Mouse (Mus musculus) G1E (cell line): Measurements from ENCODE around the gene Cttn.

Source experiments
- CTCF ChIP-seq: IDR thresholded peaks from 2 replicates; pipeline ENCODE4 v1.5.1; 2012; ENCODE audit warnings: low read depth, low read length, inconsistent platforms, mixed read lengths
- GATA1 ChIP-seq: IDR thresholded peaks from 2 replicates; pipeline ENCODE4 v1.6.1; 2012; ENCODE audit warnings: borderline replicate concordance, low read length, inconsistent platforms, mixed read lengths
- POLR2AphosphoS5 ChIP-seq: IDR thresholded peaks from 2 replicates; pipeline ENCODE4 v1.6.1; 2012; ENCODE audit warnings: low read depth, low read length, inconsistent platforms; ENCODE audit not compliant: insufficient replicate concordance
- TAL1 ChIP-seq: conservative IDR thresholded peaks from 2 replicates; pipeline ENCODE4 v1.6.1; 2012; ENCODE audit warnings: low read depth, low read length, inconsistent platforms, mixed read lengths

DNA sequence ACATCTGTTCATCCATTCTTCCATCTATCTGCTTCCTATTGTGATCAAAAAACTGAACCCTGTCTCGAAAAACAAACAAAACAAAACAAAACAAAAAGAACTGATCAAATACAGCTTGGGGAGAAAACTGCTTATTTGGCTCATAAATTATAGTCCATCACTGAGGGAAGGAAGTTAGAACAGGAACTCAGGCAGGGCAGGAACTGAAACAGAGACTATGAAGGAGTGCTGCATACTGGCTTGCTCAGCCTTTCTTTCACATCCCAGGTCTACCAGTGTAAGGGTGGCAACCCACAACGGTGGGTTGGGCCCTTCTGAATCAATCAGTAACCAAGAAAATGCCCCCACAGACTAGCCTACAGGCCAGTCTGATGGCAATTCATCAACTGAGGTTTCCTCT, 294 bp upstream of the Cttn start:
- no peak for TF ChIP-seq CTCF
- no peak for TF ChIP-seq GATA1
- TF ChIP-seq POLR2AphosphoS5, result no peak
- TF ChIP-seq TAL1, result no peak
